Mouse (Mus musculus) myocyte (in vitro differentiated cells): ENCODE results near the gene Coq5.
A peak's percentile ranks its signal among the peaks of the same experiment; 100 is the strongest.

Experiments used
- E2F4 ChIP-seq: IDR thresholded peaks from one replicate; pipeline ENCODE4 v1.6.1; 2011; ENCODE audit warnings: mild to moderate bottlenecking, control low read depth, moderate library complexity; ENCODE audit not compliant: insufficient read depth
- MYOG ChIP-seq, 3 experiments: IDR thresholded peaks; one replicate each; pipeline ENCODE4 v1.6.1; 2011; ENCODE audit warnings: control low read depth in 2 of 3, low read depth in 2 of 3, mild to moderate bottlenecking in 2 of 3; ENCODE audit not compliant: insufficient read length in 2 of 3, control insufficient read depth in 1 of 3, insufficient read depth in 1 of 3
- POLR2A ChIP-seq: IDR thresholded peaks from one replicate; pipeline ENCODE4 v1.6.1; 2011; ENCODE audit warnings: low read depth, mild to moderate bottlenecking, control low read depth, moderate library complexity; ENCODE audit not compliant: insufficient read length
- POLR2AphosphoS2 ChIP-seq: IDR thresholded peaks from one replicate; pipeline ENCODE4 v1.6.1; 2011; ENCODE audit warnings: low read depth, control low read depth; ENCODE audit not compliant: insufficient read length
- USF1 ChIP-seq: IDR thresholded peaks from one replicate; pipeline ENCODE4 v1.6.1; 2011; ENCODE audit warnings: low read depth, mild to moderate bottlenecking, control low read depth, moderate library complexity

- TF ChIP-seq POLR2A (peak; percentile 55), E2F4 (no peak), MYOG (IDR thresholded peaks at IDR 0.05; ENCODE audit: control insufficient read depth in 1 of 3, insufficient read depth in 1 of 3, insufficient read length in 2 of 3, low read depth in 2 of 3) (peak in 1 of 3 experiments; percentile 62), POLR2AphosphoS2 (peak; percentile 61), USF1 (no peak)
Measured at GRCm38 (mm10) chr5:115319004-115319940, 39.8 kb downstream of the Coq5 start.
